Mouse (Mus musculus) midbrain, postnatal 0 days (tissue): ENCODE results near the gene Srrm3. TPM values are rescaled to one million over a fixed set of nuclear protein-coding genes. Genes with fewer than 3 reads are reported as not detected.

Experiments
- ATAC-seq: fragments of 200-750 bp; cut with Nextera tagmentation; 2 replicates; pipeline ENCODE4 v1.8.0; 2017; ENCODE audit warnings: moderate number of reproducible peaks, mild to moderate bottlenecking, moderate TSS enrichment, moderate library complexity; ENCODE audit not compliant: low FRiP score
- DNase-seq: peaks from one replicate; pipeline ENCODE4 v3.0.0-alpha.2; 2015; ENCODE audit warnings: low spot score
- H3K27ac ChIP-seq: fragments of 300-500 bp; sonication (generic); 2 replicates; pipeline ENCODE4 v1.5.1; 2014; ENCODE audit warnings: low read depth, mild to moderate bottlenecking, low read length, mixed read lengths
- H3K27me3 ChIP-seq: fragments of 300-500 bp; sonication (generic); 2 replicates; pipeline ENCODE4 v1.6.1; 2014; ENCODE audit warnings: low read length, control low read depth, mixed read lengths; ENCODE audit not compliant: insufficient read depth
- H3K36me3 ChIP-seq: fragments of 300-500 bp; sonication (generic); 2 replicates; pipeline ENCODE4 v1.6.1; 2014; ENCODE audit warnings: low read length, control low read depth, mixed read lengths; ENCODE audit not compliant: insufficient read depth
- H3K4me1 ChIP-seq: fragments of 300-500 bp; sonication (generic); 2 replicates; pipeline ENCODE4 v1.6.1; 2014; ENCODE audit warnings: mild to moderate bottlenecking, control low read depth, antibody characterized with exemption, low read length, mixed read lengths; ENCODE audit not compliant: insufficient read depth
- H3K4me2 ChIP-seq: fragments of 300-500 bp; sonication (generic); 2 replicates; pipeline ENCODE4 v1.6.1; 2014; ENCODE audit warnings: low read depth, mild to moderate bottlenecking, low read length, mixed read lengths; ENCODE audit not compliant: poor library complexity, severe bottlenecking
- H3K4me3 ChIP-seq: fragments of 300-500 bp; sonication (generic); 2 replicates; pipeline ENCODE4 v1.5.1; 2014; ENCODE audit warnings: low read depth, mild to moderate bottlenecking, low read length, moderate library complexity
- H3K9ac ChIP-seq: fragments of 300-500 bp; sonication (generic); replicated peaks from 2 replicates; pipeline ENCODE4 v1.6.1; 2014; ENCODE audit warnings: mild to moderate bottlenecking, low read length, moderate library complexity, mixed read lengths; ENCODE audit not compliant: poor library complexity, severe bottlenecking
- H3K9me3 ChIP-seq: fragments of 300-500 bp; sonication (generic); 2 replicates; pipeline ENCODE4 v1.6.1; 2016; ENCODE audit warnings: low read length, control low read depth
- CTCF ChIP-seq: IDR thresholded peaks from 2 replicates; pipeline ENCODE4 v1.5.1; 2016; ENCODE audit warnings: antibody characterized with exemption, mild to moderate bottlenecking
- WGBS: fragments of 180-500 bp; shearing (Covaris S2); extraction: QIAGEN DNeasy Blood & Tissue Kit; methylation state at CpG from one replicate; pipeline ENCODE4 v1.1.7; 2014; 5-methylcytosine and 5-hydroxymethylcytosine counted together
- polyA plus RNA-seq: library from polyadenylated mRNA; unstranded; fragments of >200 nt; fragmentation: Nextera tagmentation; extraction: Ambion mirVana; gene quantifications from 2 replicates; pipeline ENCODE4 v1.2.1, GENCODE M21; 2015
- total RNA-seq: library from RNA; depleted of rRNA; stranded (reverse); fragments of >200 nt; gene quantifications from 2 replicates; pipeline ENCODE4 v1.2.3, GENCODE M21; 2014

Srrm3 gene
- total and polyA plus RNA-seq, 2 experiments from 2014 or later = 58.8 to 123 TPM

DNA sequence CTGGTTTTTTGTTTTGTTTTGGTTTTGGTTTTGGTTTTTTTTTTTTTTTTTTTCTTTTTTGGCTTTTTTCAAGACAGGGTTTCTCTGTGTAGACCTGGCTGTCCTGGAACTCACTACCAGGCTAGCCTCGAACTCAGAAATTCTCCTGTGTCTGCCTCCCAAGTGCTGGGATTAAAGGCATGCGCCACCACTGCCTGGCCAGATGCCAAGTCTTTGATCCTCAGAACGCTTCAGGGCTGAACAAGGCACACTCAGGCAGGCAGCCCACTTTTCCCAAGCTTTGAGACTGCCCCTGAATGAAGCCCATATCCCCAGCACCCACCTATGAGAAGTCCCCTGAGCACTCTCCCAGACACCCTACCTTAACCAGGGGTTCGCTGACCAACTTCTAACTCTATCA is 93.1 kb downstream of the Srrm3 start:
- Histone ChIP-seq H3K27ac (no peak overlapping the region), H3K27me3 (no peaks in the 10 kb centered on the region), H3K9me3 (no peaks in the 10 kb centered on the region), H3K4me3 (no peak overlapping the region), H3K4me2 (no peak overlapping the region), H3K9ac (no peak overlapping the region), H3K36me3 (no peaks in the 10 kb centered on the region), H3K4me1 (no peaks in the 10 kb centered on the region)
- 49% methylated on average over 4 of the region's 4 CpGs for WGBS
- TF ChIP-seq CTCF = no peak
- DNase-seq = no peak
- no peak for ATAC-seq

DNA sequence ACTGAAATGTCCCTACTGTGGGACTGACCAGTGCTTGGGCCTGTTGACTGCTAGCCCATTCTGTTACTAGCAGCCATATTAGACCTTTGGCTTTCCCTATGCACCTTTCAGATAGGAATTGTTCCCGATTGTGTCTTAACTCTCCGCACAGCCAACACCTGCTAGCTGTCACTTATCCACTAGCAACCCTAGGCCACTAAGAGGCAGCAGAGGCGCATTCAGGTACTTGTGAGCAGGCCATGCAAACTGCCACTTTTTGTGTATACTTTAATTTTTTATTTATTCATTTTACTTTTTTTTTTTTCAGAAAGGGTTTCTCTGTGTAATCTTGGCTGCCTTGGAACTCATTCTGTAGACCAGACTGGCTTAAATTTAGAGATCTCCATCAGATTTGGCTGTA is 94.0 kb downstream of the Srrm3 start:
- H3K27ac ChIP-seq = no peak overlapping the region
- WGBS = 87% methylated on average over 3 of the region's 3 CpGs
- H3K4me3 ChIP-seq = no peak overlapping the region
- H3K9me3 ChIP-seq = no peaks in the 10 kb centered on the region
- no peaks in the 10 kb centered on the region for H3K36me3 ChIP-seq
- DNase-seq (peak; percentile 44), ATAC-seq (no peak)
- no peak overlapping the region for H3K4me2 ChIP-seq
- H3K27me3 ChIP-seq = no peaks in the 10 kb centered on the region
- H3K9ac ChIP-seq = no peak overlapping the region
- TF ChIP-seq CTCF = peak; percentile 65
- no peaks in the 10 kb centered on the region for H3K4me1 ChIP-seq

DNA sequence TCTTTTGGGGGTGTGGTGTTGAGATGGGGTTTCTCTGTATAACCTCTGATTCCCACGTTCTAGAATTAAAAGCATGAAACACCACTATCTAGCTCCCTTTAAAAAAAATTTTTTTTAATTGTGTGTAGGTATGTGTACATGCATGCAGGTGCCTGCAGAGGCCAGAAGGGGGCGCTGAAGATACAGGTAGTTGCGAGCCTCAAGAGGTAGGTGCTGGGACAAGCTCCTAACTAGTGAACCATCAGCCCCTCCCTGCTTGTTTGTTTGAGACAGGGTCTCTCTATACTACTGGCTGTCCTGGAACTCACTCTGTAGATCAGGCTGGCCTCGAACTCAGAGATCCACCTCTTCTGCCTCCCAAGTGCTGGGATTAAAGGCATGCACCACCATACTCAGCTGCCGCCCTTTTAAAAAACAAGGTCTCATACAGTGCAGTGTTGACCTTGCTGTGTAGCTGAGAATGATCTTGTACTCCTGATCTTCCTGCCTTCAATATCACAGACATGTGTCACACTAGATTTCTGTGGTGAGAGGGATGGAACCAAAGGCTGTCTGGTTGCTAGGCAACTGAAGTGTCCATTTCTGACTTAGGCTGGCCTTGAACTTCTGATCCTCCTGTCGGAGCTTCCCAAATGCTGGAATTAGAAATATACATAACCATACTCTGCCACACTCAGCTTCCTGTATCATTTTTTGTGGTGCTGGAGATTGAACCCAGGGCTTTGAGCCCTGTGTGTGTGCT is 94.8 kb downstream of the Srrm3 start:
- no peaks in the 10 kb centered on the region for H3K27me3 ChIP-seq
- no peak overlapping the region for H3K4me2 ChIP-seq
- WGBS = 60% methylated on average over 6 of the region's 6 CpGs
- H3K4me3 ChIP-seq = no peak overlapping the region
- peak; percentile 60 for TF ChIP-seq CTCF
- no peak overlapping the region for H3K9ac ChIP-seq
- 0 out of 2 replicates have a peak overlapping the region, but pooled peaks have one; percentile 1 for H3K27ac ChIP-seq
- H3K36me3 ChIP-seq = no peaks in the 10 kb centered on the region
- ATAC-seq (no peak), DNase-seq (peak; percentile 43)
- no peaks in the 10 kb centered on the region for H3K4me1 ChIP-seq
- H3K9me3 ChIP-seq = no peaks in the 10 kb centered on the region

DNA sequence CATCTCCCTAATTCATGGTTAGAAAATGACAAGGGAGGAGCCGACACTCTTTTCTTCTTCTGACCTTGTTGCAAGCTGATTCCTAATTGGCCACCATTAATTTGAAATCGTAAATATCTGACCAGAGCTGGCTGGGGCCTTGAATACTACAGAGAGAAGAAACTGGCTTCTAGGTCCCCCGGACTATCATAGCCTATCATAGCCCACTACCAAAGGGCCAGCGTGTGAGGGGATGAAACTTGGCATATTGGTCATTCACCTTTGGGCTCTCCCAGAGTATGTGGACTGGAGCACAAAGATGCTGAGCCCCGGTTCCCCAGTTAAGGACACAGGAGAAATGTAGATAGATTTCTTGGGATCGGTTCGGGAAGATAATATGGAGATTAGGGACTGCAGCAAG is 96.4 kb downstream of the Srrm3 start:
- H3K4me2 ChIP-seq = peak overlapping the region; percentile 50
- TF ChIP-seq CTCF = no peak
- no peaks in the 10 kb centered on the region; the same call in 1 of the 2 replicates for H3K4me1 ChIP-seq
- ATAC-seq = peak; percentile 38
- peaks cover 4% of the 10 kb centered on the region; the same call in 1 of the 2 replicates for H3K36me3 ChIP-seq
- H3K27ac ChIP-seq = peak overlapping the region; percentile 95
- no peaks in the 10 kb centered on the region for H3K9me3 ChIP-seq
- no peak for DNase-seq
- no peaks in the 10 kb centered on the region for H3K27me3 ChIP-seq
- peak overlapping the region; percentile 24 for H3K4me3 ChIP-seq
- 14% methylated on average over 7 of the region's 7 CpGs for WGBS
- peak overlapping the region; percentile 54 for H3K9ac ChIP-seq

DNA sequence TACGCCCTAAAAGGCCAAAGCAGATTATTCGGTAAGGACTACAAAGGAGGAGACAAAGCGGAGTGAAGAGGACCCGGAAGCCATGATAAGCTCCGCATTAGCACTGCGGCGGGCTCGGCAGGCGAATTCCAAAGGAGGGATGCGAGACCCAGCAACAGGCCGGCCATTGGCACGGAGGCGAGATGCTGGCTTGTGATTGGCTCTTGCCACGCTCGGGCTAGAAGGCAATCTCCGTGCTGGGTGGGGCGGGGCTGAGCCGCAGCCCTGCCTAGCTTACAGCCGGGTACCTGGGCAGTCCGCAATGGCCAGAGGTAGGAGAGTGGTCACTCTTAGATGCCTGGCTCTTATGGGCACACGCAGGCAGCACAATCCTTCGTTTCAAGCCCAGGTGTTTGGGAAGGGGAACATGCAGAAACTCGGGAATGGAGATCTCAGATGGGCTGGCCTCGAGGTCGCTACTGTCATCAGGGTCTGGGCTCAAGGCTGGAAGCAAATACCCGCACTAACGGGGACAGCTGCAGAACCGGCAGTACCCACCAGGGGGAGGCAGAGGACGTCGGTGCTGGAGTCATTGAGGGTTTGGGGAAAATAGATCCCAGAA is 97.0 kb downstream of the Srrm3 start:
- peak overlapping the region; percentile 50 for H3K4me2 ChIP-seq
- peaks cover 4% of the 10 kb centered on the region; the same call in 1 of the 2 replicates for H3K36me3 ChIP-seq
- H3K4me1 ChIP-seq = no peaks in the 10 kb centered on the region; the same call in 1 of the 2 replicates
- ATAC-seq = peak; percentile 95
- DNase-seq = peak; percentile 97
- H3K9me3 ChIP-seq = no peaks in the 10 kb centered on the region
- H3K27me3 ChIP-seq = no peaks in the 10 kb centered on the region
- WGBS = under 1% methylated on average over 30 of the region's 30 CpGs
- peak overlapping the region; percentile 95 for H3K27ac ChIP-seq
- peak overlapping the region; percentile 24 for H3K4me3 ChIP-seq
- peak overlapping the region; percentile 54 for H3K9ac ChIP-seq
- peak; percentile 90 for TF ChIP-seq CTCF

DNA sequence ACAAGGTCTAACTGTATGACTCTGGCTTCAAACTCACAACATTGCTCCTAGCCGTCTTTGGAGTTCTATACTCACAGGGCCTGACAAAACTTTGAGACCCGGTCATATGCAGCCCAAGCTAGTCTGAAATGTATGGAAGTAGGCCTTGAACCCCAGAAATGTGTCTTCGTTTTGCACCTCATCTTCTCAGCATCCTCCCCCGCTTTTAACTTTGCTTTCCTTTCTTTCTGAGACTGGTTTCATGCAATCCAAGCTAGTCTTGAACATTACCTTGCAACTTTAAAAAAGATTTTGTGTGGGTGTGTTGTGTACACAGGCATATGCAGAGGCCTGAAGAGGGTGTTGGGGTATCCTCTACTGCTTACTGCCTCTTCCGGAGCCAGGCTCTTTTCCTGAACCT is 97.6 kb downstream of the Srrm3 start:
- Histone ChIP-seq H3K36me3 (peaks cover 9% of the 10 kb centered on the region), H3K9me3 (no peaks in the 10 kb centered on the region), H3K9ac (no peak overlapping the region), H3K27me3 (no peaks in the 10 kb centered on the region), H3K4me2 (no peak overlapping the region), H3K4me1 (no peaks in the 10 kb centered on the region; the same call in 1 of the 2 replicates), H3K4me3 (no peak overlapping the region), H3K27ac (peak overlapping the region; percentile 95)
- WGBS = 58% methylated on average over 5 of the region's 5 CpGs
- DNase-seq = no peak
- no peak for ATAC-seq
- TF ChIP-seq CTCF = no peak
